Mouse (Mus musculus) forebrain, embryonic 10.5 days (tissue): ENCODE results near the gene Tcta. TPM values are rescaled to one million over a fixed set of nuclear protein-coding genes. Genes with fewer than 3 reads are reported as not detected.
"Not testable (repeated sequence)": the region's sequence is repeated elsewhere in the genome, so short reads cannot be mapped to it uniquely, and the experiment has no call there.

ENCODE experiments used
- DNase-seq: peaks from one replicate; pipeline ENCODE4 v3.0.0-alpha.2; 2017; ENCODE audit warnings: low spot score; ENCODE audit errors: extremely low spot score
- H3K27ac ChIP-seq: fragments of 300-500 bp; sonication (generic); 2 replicates; pipeline ENCODE4 v1.5.1; 2016; ENCODE audit warnings: mild to moderate bottlenecking
- H3K27me3 ChIP-seq: fragments of 300-500 bp; sonication (generic); 2 replicates; pipeline ENCODE4 v1.6.1; 2016; ENCODE audit warnings: mild to moderate bottlenecking; ENCODE audit not compliant: poor library complexity, severe bottlenecking
- H3K36me3 ChIP-seq: fragments of 300-500 bp; sonication (generic); replicated peaks from 2 replicates; pipeline ENCODE4 v1.6.1; 2016; ENCODE audit warnings: mild to moderate bottlenecking, moderate library complexity
- H3K4me1 ChIP-seq: fragments of 300-500 bp; sonication (generic); 2 replicates; pipeline ENCODE4 v1.6.1; 2016
- H3K4me3 ChIP-seq: fragments of 300-500 bp; sonication (generic); 2 replicates; pipeline ENCODE4 v1.5.1; 2016; ENCODE audit warnings: mild to moderate bottlenecking, moderate library complexity
- H3K9me3 ChIP-seq: fragments of 300-500 bp; sonication (generic); 2 replicates; pipeline ENCODE4 v1.6.1; 2016; ENCODE audit warnings: mild to moderate bottlenecking, moderate library complexity
- WGBS: fragments of 180-500 bp; shearing (Covaris S2); methylation state at CpG from one replicate; pipeline ENCODE4 v1.1.7; 2016; 5-methylcytosine and 5-hydroxymethylcytosine counted together
- polyA plus RNA-seq: library from polyadenylated mRNA; unstranded; fragments of >200 nt; fragmentation: Nextera tagmentation; extraction: Ambion mirVana; gene quantifications from 2 replicates; pipeline ENCODE4 v1.2.1, GENCODE M21; 2016

Gene Tcta
- polyA plus RNA-seq, 1 experiment from 2014 or later: 13.8 TPM

GRCm38 (mm10) chr9:108305170-108305569 lies 790 bp downstream of the Tcta start:
- no peaks in the 10 kb centered on the region for H3K9me3 ChIP-seq
- peak overlapping the region; percentile 97 for H3K27ac ChIP-seq
- peaks cover 36% of the 10 kb centered on the region for H3K4me1 ChIP-seq
- H3K36me3 ChIP-seq: peaks cover 41% of the 10 kb centered on the region
- DNase-seq: no peak
- H3K27me3 ChIP-seq: no peaks in the 10 kb centered on the region
- peak overlapping the region; percentile 66 for H3K4me3 ChIP-seq
- WGBS: 7% methylated on average over 1 of the region's 1 CpGs

- WGBS: 86% methylated on average over 4 of the region's 4 CpGs
- peak overlapping the region; percentile 66 for H3K4me3 ChIP-seq
- H3K36me3 ChIP-seq: peaks cover 42% of the 10 kb centered on the region
- peaks cover 36% of the 10 kb centered on the region for H3K4me1 ChIP-seq
- H3K27ac ChIP-seq: no peak overlapping the region
- H3K9me3 ChIP-seq: no peaks in the 10 kb centered on the region
- DNase-seq: no peak
- H3K27me3 ChIP-seq: no peaks in the 10 kb centered on the region
Observed at GRCm38 (mm10) chr9:108304716-108305115, 1.2 kb downstream of the Tcta start.

GRCm38 (mm10) chr9:108301853-108302252 lies 4.1 kb downstream of the Tcta start:
- H3K4me3 ChIP-seq: no peak overlapping the region
- DNase-seq: no peak
- peaks cover 50% of the 10 kb centered on the region for H3K36me3 ChIP-seq
- H3K9me3 ChIP-seq: no peaks in the 10 kb centered on the region
- H3K27me3 ChIP-seq: no peaks in the 10 kb centered on the region
- peaks cover 25% of the 10 kb centered on the region for H3K4me1 ChIP-seq
- no peak overlapping the region for H3K27ac ChIP-seq
- WGBS: 90% methylated on average over 3 of the region's 3 CpGs

GRCm38 (mm10) chr9:108296453-108297355 lies 9.3 kb downstream of the Tcta start, which contains the start of gene Amt:
Gene Amt, plus strand, starts transcription at chr9:108296853.
- H3K4me3 ChIP-seq: peak within 1 kb of the TSS; percentile 56
- H3K4me1 ChIP-seq: peaks cover 27% of the 10 kb centered on the region
- peak; percentile 63 for DNase-seq
- peaks cover 44% of the 10 kb centered on the region for H3K36me3 ChIP-seq
- H3K27me3 ChIP-seq: no peaks in the 10 kb centered on the region
- WGBS: 19% methylated on average over 18 of the region's 18 CpGs
- no peaks in the 10 kb centered on the region for H3K9me3 ChIP-seq
- peak within 1 kb of the TSS; percentile 85 for H3K27ac ChIP-seq

- Histone ChIP-seq H3K9me3 (no peaks in the 10 kb centered on the region), H3K27ac (peak overlapping the region; percentile 82), H3K4me1 (peaks cover 15% of the 10 kb centered on the region), H3K27me3 (no peaks in the 10 kb centered on the region), H3K36me3 (peaks cover 19% of the 10 kb centered on the region), H3K4me3 (peak overlapping the region; percentile 64)
- WGBS: 53% methylated on average over 6 of the region's 6 CpGs
- no peak for DNase-seq
Observed at GRCm38 (mm10) chr9:108290773-108291172, 15.2 kb downstream of the Tcta start.

- peak; percentile 87 for DNase-seq
- Histone ChIP-seq H3K36me3 (peaks cover 13% of the 10 kb centered on the region), H3K9me3 (no peaks in the 10 kb centered on the region), H3K4me3 (peak within 1 kb of the TSS; percentile 64), H3K27ac (peak within 1 kb of the TSS; percentile 91), H3K27me3 (no peaks in the 10 kb centered on the region), H3K4me1 (peaks cover 12% of the 10 kb centered on the region)
- WGBS: under 1% methylated on average over 32 of the region's 32 CpGs
Observed at GRCm38 (mm10) chr9:108290016-108290750, 15.8 kb downstream of the Tcta start, which contains the start of gene Nicn1. Gene Nicn1, plus strand, starts transcription at chr9:108290429.

GRCm38 (mm10) chr9:108289347-108289746 lies 16.6 kb downstream of the Tcta start:
- WGBS: 68% methylated on average over 2 of the region's 2 CpGs
- Histone ChIP-seq H3K27me3 (no peaks in the 10 kb centered on the region), H3K9me3 (no peaks in the 10 kb centered on the region), H3K4me1 (peaks cover 12% of the 10 kb centered on the region), H3K36me3 (peaks cover 6% of the 10 kb centered on the region), H3K4me3 (peak overlapping the region; percentile 64), H3K27ac (peak overlapping the region; percentile 91)
- DNase-seq: no peak

GRCm38 (mm10) chr9:108287526-108288238 lies 18.3 kb downstream of the Tcta start:
- peaks cover 12% of the 10 kb centered on the region for H3K4me1 ChIP-seq
- not testable (repeated sequence) for H3K4me3 ChIP-seq, H3K36me3 ChIP-seq, H3K9me3 ChIP-seq, H3K27ac ChIP-seq, H3K27me3 ChIP-seq, DNase-seq
- WGBS: 82% methylated on average over 6 of the region's 6 CpGs

- Histone ChIP-seq H3K9me3 (no peaks in the 10 kb centered on the region), H3K27ac (no peak overlapping the region), H3K4me1 (no peaks in the 10 kb centered on the region), H3K4me3 (no peak overlapping the region), H3K36me3 (no peaks in the 10 kb centered on the region), H3K27me3 (no peaks in the 10 kb centered on the region)
- 13% methylated on average over 6 of the region's 6 CpGs for WGBS
- DNase-seq: peak; percentile 63
Observed at GRCm38 (mm10) chr9:108284410-108284809, 21.6 kb downstream of the Tcta start.

GRCm38 (mm10) chr9:108280071-108280828 lies 25.7 kb downstream of the Tcta start:
- 60% methylated on average over 8 of the region's 8 CpGs for WGBS
- H3K27ac ChIP-seq: no peak overlapping the region
- H3K36me3 ChIP-seq: no peaks in the 10 kb centered on the region
- no peak overlapping the region for H3K4me3 ChIP-seq
- DNase-seq: no peak
- H3K4me1 ChIP-seq: no peaks in the 10 kb centered on the region
- no peaks in the 10 kb centered on the region for H3K9me3 ChIP-seq
- H3K27me3 ChIP-seq: no peaks in the 10 kb centered on the region

GRCm38 (mm10) chr9:108278697-108279450 lies 27.1 kb downstream of the Tcta start:
- WGBS: 72% methylated on average over 10 of the region's 10 CpGs
- Histone ChIP-seq H3K9me3 (no peaks in the 10 kb centered on the region), H3K36me3 (no peaks in the 10 kb centered on the region), H3K4me3 (no peak overlapping the region), H3K4me1 (peaks cover 5% of the 10 kb centered on the region; the same call in 1 of the 2 replicates), H3K27ac (no peak overlapping the region), H3K27me3 (no peaks in the 10 kb centered on the region)
- no peak for DNase-seq
